Mouse (Mus musculus) midbrain, embryonic 10.5 days (tissue): Measurements from ENCODE around the gene Iqcb1. TPM values are rescaled to one million over a fixed set of nuclear protein-coding genes. Genes with fewer than 3 reads are reported as not detected.

ENCODE experiments used
- DNase-seq: peaks from one replicate; pipeline ENCODE4 v3.0.0-alpha.2; 2017; ENCODE audit warnings: low spot score
- H3K27ac ChIP-seq: fragments of 300-500 bp; sonication (generic); replicated peaks from 2 replicates; pipeline ENCODE4 v1.5.1; 2016; ENCODE audit warnings: mild to moderate bottlenecking
- H3K27me3 ChIP-seq: fragments of 300-500 bp; sonication (generic); 2 replicates; pipeline ENCODE4 v1.6.1; 2016; ENCODE audit warnings: low read depth, mild to moderate bottlenecking; ENCODE audit not compliant: poor library complexity, severe bottlenecking
- H3K36me3 ChIP-seq: fragments of 300-500 bp; sonication (generic); 2 replicates; pipeline ENCODE4 v1.6.1; 2016; ENCODE audit warnings: mild to moderate bottlenecking, moderate library complexity
- H3K4me1 ChIP-seq: fragments of 300-500 bp; sonication (generic); 2 replicates; pipeline ENCODE4 v1.6.1; 2016
- H3K4me3 ChIP-seq: fragments of 300-500 bp; sonication (generic); 2 replicates; pipeline ENCODE4 v1.5.1; 2016; ENCODE audit warnings: mild to moderate bottlenecking, moderate library complexity
- H3K9me3 ChIP-seq: fragments of 300-500 bp; sonication (generic); replicated peaks from 2 replicates; pipeline ENCODE4 v1.6.1; 2016; ENCODE audit warnings: mild to moderate bottlenecking
- WGBS: fragments of 180-500 bp; shearing (Covaris S2); methylation state at CpG from one replicate; pipeline ENCODE4 v1.1.7; 2016; 5-methylcytosine and 5-hydroxymethylcytosine counted together
- polyA plus RNA-seq: library from polyadenylated mRNA; unstranded; fragments of >200 nt; fragmentation: Nextera tagmentation; extraction: Ambion mirVana; gene quantifications from 2 replicates; pipeline ENCODE4 v1.2.1, GENCODE M21; 2016

Gene Iqcb1
- polyA plus RNA-seq, 1 experiment from 2014 or later = 69.4 TPM

DNA sequence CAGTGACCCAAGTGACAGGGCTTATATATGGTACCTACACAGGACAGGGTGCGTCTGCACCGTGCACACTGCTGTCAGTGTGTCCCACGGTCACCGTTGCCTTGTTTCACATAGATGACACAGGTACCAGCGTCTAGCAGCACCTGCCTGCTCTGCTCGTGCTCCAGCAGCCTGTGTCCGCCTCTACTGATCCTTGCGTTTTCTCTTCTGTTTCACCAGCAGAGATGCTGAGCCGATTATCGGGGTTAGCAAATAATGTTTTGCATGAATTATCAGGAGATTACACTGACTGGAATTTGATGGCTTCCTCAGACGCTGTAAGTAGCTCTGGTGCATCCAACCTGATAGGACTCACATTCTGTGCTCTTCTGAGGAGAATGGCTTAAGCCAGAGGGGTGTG lies 57.7 kb downstream of the Iqcb1 start:
- no peaks in the 10 kb centered on the region for H3K27me3 ChIP-seq
- WGBS = 94% methylated on average over 11 of the region's 11 CpGs
- H3K4me1 ChIP-seq = peaks cover 11% of the 10 kb centered on the region
- H3K4me3 ChIP-seq = no peak overlapping the region
- H3K9me3 ChIP-seq = no peaks in the 10 kb centered on the region
- DNase-seq = no peak
- H3K27ac ChIP-seq = no peak overlapping the region
- peaks cover 35% of the 10 kb centered on the region for H3K36me3 ChIP-seq

DNA sequence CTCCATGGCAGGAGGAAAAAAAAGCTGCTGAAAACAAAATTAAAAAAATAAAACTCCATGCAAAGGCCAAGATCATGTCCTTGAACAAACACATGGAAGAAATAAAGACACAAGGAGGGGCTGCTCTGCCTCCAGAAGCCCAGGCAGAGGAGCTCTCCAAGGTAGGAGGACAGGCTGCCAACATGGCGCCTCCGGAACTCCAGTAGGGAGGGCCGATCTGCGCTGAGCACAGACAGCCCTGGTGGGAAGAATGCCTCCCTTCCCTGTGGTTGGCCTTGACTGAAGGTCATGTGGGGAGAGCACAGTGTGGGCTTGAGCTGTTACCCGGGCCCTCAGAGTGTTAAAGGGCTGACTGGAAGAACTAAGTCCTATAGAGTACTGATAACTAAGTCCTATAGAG lies 59.4 kb downstream of the Iqcb1 start:
- Histone ChIP-seq H3K4me1 (peaks cover 8% of the 10 kb centered on the region), H3K36me3 (peaks cover 49% of the 10 kb centered on the region), H3K4me3 (no peak overlapping the region), H3K27ac (no peak overlapping the region), H3K9me3 (no peaks in the 10 kb centered on the region), H3K27me3 (no peaks in the 10 kb centered on the region)
- DNase-seq = no peak
- 82% methylated on average over 5 of the region's 5 CpGs for WGBS

DNA sequence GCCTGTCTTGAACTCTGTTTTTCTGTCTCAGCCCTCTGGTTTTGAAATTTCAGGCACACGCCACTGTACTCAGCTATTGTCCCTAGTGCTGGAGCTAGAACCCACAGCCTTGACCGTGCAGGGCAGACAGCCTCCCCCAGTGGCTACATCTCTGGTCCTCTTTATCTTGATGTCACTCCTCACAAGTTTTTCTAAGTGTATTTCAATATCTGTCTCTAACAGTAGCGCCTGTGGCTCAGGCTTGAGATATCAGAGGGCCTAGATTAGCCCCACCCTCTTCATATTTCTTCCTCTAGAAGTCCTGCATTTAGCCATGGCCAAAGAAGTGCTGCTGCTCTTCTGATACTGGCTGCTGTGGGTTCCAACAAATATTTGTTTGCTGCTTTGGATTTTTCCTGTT lies 62.4 kb downstream of the Iqcb1 start:
- H3K9me3 ChIP-seq = no peaks in the 10 kb centered on the region
- H3K36me3 ChIP-seq = peaks cover 72% of the 10 kb centered on the region
- no peak for DNase-seq
- H3K4me1 ChIP-seq = no peaks in the 10 kb centered on the region
- H3K4me3 ChIP-seq = no peak overlapping the region
- 94% methylated on average over 3 of the region's 3 CpGs for WGBS
- no peaks in the 10 kb centered on the region for H3K27me3 ChIP-seq
- no peak overlapping the region for H3K27ac ChIP-seq

DNA sequence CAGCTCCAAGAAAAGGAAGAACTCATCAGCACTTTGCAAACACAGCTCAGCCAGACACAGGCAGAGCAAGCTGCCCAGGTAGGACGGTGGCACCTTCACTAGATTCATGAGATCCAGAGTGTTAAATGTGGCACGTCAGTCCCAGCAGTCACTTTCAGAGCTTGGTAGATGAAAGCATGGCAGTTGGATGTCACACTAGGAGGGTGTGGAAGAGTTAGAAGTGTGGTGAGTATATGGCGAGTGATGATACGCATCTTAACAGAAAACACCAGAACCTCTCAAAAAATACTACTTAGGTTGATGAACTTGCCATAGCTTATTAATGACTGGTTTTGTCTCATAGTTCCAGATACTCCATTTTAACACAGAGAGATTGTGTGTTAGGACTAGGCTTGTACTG lies 63.2 kb downstream of the Iqcb1 start:
- 93% methylated on average over 4 of the region's 4 CpGs for whole genome bisulfite sequencing

DNA sequence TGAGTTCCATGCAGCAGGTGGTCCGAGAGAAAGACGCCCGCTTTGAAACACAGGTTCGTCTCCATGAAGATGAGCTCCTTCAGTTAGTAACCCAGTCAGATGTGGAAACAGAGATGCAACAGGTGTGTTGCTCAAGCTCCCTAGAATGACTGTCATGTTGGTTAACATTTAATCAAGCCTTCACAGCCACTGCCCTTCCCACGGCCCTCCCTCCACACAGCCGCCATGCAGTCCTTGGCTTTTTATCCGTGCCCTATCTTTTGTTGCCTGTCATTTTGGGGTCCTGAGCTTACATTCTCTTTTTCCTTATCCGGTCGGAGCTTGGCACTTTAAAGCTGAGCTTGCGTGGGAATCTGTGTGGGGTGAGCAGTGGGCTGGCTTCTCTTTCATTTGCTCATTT lies 65.1 kb downstream of the Iqcb1 start:
- Histone ChIP-seq H3K36me3 (peaks cover 80% of the 10 kb centered on the region), H3K27ac (no peak overlapping the region), H3K4me1 (no peaks in the 10 kb centered on the region), H3K27me3 (no peaks in the 10 kb centered on the region), H3K9me3 (no peaks in the 10 kb centered on the region), H3K4me3 (no peak overlapping the region)
- DNase-seq = no peak
- WGBS = 92% methylated on average over 10 of the region's 10 CpGs

More for the DNA sequence above, 63.2 kb downstream of the Iqcb1 start:
- H3K27ac ChIP-seq = no peak overlapping the region
- peaks cover 75% of the 10 kb centered on the region for H3K36me3 ChIP-seq
- no peak for DNase-seq
- no peaks in the 10 kb centered on the region for H3K9me3 ChIP-seq
- H3K4me3 ChIP-seq = no peak overlapping the region
- no peaks in the 10 kb centered on the region for H3K27me3 ChIP-seq
- no peaks in the 10 kb centered on the region for H3K4me1 ChIP-seq

DNA sequence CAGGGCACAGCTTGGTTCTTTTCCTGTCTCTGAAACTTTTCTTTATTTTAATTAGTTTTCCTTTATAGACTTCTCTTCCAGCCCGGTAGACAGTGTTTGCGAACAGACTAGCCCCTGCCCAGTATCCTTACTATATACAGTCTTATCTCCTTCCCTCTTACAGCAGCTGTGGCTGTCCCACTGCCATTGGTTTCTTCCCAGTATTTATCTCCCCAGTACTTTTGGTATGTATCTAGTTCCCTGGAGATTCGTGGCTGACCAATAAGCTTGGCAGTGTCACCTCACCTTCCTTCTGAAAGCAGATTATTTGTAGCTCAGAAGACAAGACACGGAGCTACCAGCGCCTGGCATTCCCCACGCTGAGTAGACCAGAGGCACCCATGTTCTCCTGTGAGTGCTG lies 68.5 kb downstream of the Iqcb1 start:
- no peak for DNase-seq
- Histone ChIP-seq H3K9me3 (no peaks in the 10 kb centered on the region), H3K27ac (no peak overlapping the region), H3K36me3 (peaks cover 86% of the 10 kb centered on the region), H3K27me3 (no peaks in the 10 kb centered on the region), H3K4me1 (no peaks in the 10 kb centered on the region), H3K4me3 (no peak overlapping the region)
- 92% methylated on average over 6 of the region's 6 CpGs for WGBS

DNA sequence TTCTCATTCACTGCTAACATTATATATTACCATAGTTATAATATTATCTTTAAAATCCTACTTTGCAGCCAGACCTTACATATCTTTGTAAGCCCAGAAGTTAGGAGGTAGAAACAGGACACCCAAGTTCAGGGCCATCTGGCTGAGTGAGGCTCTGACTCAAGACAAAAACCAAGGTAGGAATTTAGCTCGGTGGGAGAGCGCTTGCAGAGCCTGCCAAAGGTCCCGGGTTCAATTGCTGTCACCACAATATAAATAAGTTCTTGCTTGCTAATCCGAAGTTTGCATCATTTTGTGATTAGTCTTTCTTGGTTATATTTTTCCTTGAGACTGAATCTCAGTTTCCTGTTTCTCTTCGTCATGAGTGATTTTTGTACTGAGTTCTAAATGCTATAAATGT lies 75.0 kb downstream of the Iqcb1 start:
- Histone ChIP-seq H3K9me3 (no peaks in the 10 kb centered on the region), H3K27me3 (no peaks in the 10 kb centered on the region), H3K36me3 (peaks cover 74% of the 10 kb centered on the region), H3K4me3 (no peak overlapping the region), H3K4me1 (no peaks in the 10 kb centered on the region), H3K27ac (no peak overlapping the region)
- 94% methylated on average over 5 of the region's 5 CpGs for WGBS
- no peak for DNase-seq

DNA sequence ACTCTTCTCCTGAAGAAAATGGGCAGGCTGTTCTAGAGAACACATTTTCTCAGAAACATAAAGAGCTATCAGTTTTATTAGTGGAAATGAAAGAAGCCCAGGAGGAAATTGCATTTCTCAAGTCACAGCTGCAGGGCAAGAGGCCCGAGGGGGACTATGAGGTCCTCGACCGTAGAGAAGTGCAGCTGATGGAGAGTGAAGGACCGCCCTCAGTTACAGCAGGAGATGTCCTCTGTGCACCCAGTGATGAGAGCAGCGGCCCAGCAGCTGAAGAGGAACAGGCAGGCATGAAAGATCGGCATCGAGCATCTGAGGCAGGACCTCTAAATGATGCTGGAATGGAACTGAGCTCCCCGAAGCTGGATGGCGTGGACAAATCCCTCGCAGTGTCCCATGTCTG lies 83.7 kb downstream of the Iqcb1 start:
- DNase-seq = no peak
- Histone ChIP-seq H3K4me1 (no peaks in the 10 kb centered on the region), H3K36me3 (peaks cover 76% of the 10 kb centered on the region), H3K9me3 (no peaks in the 10 kb centered on the region), H3K27me3 (no peaks in the 10 kb centered on the region), H3K4me3 (no peak overlapping the region), H3K27ac (no peak overlapping the region)
- WGBS = 97% methylated on average over 10 of the region's 10 CpGs

DNA sequence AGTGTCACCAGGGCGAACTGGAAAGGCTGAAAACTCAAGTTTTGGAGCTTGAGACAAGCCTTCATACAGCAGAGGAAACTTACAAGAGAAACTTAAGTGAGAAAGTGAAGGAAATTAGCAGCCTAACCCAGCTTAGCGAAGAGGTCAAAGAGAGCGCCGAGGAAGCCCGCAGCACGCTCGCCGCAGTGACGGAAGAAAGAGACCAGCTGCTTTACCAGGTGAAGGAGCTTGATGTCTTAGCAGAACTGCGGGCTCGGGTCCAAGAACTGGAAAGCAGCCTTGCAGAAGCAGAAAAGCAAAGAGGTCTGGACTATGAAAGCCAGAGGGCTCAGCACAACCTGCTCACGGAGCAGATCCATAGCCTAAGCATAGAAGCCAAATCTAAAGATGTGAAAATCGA lies 84.1 kb downstream of the Iqcb1 start:
- Histone ChIP-seq H3K4me3 (no peak overlapping the region), H3K4me1 (no peaks in the 10 kb centered on the region), H3K9me3 (no peaks in the 10 kb centered on the region), H3K36me3 (peaks cover 75% of the 10 kb centered on the region), H3K27me3 (no peaks in the 10 kb centered on the region), H3K27ac (no peak overlapping the region)
- no peak for DNase-seq
- 93% methylated on average over 13 of the region's 13 CpGs for WGBS

DNA sequence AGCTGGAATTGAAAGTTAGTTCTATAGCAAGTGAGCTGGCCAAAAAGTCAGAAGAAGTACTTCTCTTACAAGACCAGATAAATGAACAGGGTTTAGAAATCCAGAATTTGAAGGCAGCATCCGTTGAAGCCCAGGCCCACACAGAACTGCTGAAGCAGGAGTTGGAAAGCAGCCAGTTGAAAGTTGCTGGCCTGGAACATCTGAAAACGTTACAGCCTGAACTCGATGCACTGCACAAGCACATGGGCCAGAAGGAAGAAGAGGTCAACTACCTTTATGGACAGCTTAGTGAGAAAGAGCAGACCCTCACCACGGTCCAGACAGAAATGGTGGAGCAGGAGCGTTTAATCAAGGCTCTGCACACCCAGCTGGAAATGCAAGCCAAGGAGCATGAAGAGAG lies 86.0 kb downstream of the Iqcb1 start:
- no peak for DNase-seq
- WGBS = 93% methylated on average over 5 of the region's 5 CpGs
- no peak overlapping the region for H3K4me3 ChIP-seq
- no peak overlapping the region for H3K27ac ChIP-seq
- no peaks in the 10 kb centered on the region for H3K9me3 ChIP-seq
- no peaks in the 10 kb centered on the region for H3K27me3 ChIP-seq
- no peaks in the 10 kb centered on the region for H3K4me1 ChIP-seq
- H3K36me3 ChIP-seq = peaks cover 79% of the 10 kb centered on the region

DNA sequence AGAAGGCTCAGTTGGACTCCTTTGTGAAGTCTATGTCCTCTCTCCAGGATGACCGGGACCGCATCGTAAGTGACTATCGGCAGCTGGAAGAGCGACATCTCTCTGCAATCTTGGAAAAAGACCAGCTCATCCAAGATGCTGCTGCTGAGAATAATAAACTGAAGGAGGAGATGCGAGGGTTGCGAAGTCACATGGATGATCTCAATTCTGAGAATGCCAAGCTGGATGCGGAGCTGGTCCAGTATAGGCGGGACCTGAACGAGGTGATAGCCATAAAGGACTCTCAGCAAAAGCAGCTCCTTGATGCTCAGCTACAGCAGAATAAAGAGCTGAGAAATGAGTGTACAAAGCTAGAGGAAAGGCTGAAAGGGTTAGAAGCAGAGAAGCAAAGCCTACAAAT lies 90.3 kb downstream of the Iqcb1 start:
- H3K27me3 ChIP-seq = no peaks in the 10 kb centered on the region
- H3K4me3 ChIP-seq = no peak overlapping the region
- DNase-seq = no peak
- H3K36me3 ChIP-seq = peaks cover 72% of the 10 kb centered on the region
- WGBS = 90% methylated on average over 10 of the region's 10 CpGs
- no peak overlapping the region for H3K27ac ChIP-seq
- H3K9me3 ChIP-seq = no peaks in the 10 kb centered on the region
- no peaks in the 10 kb centered on the region for H3K4me1 ChIP-seq

DNA sequence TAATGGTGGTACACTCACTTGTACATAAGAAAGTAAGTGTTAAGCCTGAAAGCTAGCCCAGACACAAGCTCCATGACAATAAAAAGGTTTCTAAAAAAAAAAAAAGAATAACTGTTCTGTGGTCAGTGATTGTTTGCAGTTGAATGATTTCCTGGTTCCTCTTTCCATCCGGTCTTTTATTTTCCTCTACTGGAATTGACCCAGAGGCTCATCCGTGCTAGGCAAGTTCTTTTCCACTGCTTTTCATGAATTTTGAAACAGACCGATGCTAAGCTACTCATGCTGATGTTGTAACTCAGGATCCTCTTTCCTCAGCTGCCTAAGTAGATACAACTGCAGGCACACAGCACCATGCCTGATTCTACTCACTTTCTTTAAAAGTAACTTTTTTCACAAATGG lies 92.2 kb downstream of the Iqcb1 start:
- no peaks in the 10 kb centered on the region for H3K9me3 ChIP-seq
- WGBS = 90% methylated on average over 3 of the region's 3 CpGs
- H3K36me3 ChIP-seq = peaks cover 66% of the 10 kb centered on the region

DNA sequence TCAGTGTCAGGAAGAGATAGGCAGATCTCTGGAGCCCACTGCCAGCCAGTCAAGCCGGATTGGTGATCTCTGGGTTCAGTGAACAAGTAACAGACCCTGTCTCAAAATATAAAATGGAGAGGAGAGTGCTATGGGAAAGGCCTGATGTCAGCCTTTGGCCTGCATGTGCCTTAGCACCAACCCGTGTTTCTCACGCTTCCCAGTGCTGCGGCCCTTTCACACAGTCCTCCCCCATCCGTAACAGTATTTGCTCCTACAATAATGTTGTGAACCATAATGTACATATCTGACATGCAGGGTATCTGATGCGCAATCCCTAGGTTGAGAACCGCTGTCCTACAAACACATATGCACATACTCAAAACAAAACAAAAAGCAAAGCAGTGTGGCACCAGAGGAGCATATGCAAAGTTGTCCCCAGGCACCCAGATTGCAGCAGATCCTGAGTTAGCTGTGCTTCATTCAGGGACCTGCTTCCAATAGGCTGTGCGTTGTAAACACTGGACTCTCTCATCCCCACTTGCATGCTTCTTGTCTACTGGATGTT lies 93.0 kb downstream of the Iqcb1 start:
- 92% methylated on average over 8 of the region's 8 CpGs for whole genome bisulfite sequencing
- Histone ChIP-seq H3K27me3 (no peaks in the 10 kb centered on the region), H3K4me1 (no peaks in the 10 kb centered on the region), H3K36me3 (peaks cover 66% of the 10 kb centered on the region), H3K4me3 (no peak overlapping the region), H3K9me3 (no peaks in the 10 kb centered on the region), H3K27ac (no peak overlapping the region)
- no peak for DNase-seq

More for the DNA sequence above, 92.2 kb downstream of the Iqcb1 start:
- H3K27ac ChIP-seq = no peak overlapping the region
- H3K27me3 ChIP-seq = no peaks in the 10 kb centered on the region
- H3K4me1 ChIP-seq = no peaks in the 10 kb centered on the region
- H3K4me3 ChIP-seq = no peak overlapping the region
- no peak for DNase-seq

DNA sequence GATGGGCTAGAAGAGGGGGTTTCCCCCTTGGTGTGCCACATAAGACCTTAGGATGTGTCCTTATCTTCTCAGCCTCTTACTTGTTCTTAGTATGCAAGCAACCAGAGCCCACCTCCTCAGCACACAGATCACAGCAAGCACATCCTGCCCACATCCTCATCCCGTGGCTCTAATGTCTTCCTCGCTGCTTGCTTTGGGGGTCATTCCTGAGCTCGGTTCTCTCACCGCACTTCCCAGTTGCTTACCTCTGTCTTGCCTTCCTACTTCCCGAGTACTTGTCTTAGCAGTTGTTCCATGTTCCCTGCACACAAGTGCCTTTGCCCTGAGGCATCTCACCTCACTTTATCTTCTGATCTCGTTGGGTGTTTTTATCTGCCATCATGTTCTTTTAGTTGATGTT lies 93.8 kb downstream of the Iqcb1 start:
- Histone ChIP-seq H3K9me3 (no peaks in the 10 kb centered on the region), H3K4me3 (no peak overlapping the region), H3K4me1 (no peaks in the 10 kb centered on the region), H3K27me3 (no peaks in the 10 kb centered on the region), H3K36me3 (peaks cover 67% of the 10 kb centered on the region), H3K27ac (no peak overlapping the region)
- DNase-seq = no peak
- WGBS = 93% methylated on average over 6 of the region's 6 CpGs
